Mouse (Mus musculus): ENCODE results near the gene Selenbp2. TPM values are rescaled to one million over a fixed set of nuclear protein-coding genes. Genes with fewer than 3 reads are reported as not detected.
"Not testable (repeated sequence)": the region's sequence is repeated elsewhere in the genome, so short reads cannot be mapped to it uniquely, and the experiment has no call there.

Selenbp2 gene
- polyA plus RNA-seq, 1 experiment from 2014 or later: not detected

DNA sequence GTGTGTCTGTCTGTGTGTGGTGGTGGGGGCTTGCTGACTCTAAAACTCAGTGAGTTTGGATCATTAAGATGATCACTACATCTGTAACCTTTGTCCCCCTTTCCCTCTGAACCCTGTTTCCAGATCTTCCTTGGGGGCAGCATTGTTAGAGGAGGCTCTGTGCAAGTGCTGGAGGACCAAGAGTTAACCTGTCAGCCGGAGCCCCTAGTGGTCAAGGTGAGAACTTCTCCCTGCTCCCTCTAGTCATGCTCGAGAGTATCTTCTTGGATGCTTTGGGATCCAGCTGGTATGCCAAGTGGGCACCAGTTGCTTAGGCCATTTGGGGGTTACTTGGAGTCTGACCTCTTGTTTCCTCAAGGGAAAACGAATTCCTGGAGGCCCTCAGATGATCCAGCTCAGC lies 10.0 kb downstream of the Selenbp2 start:
- H3K9me3 ChIP-seq (ENCODE audit: control insufficient read depth, low read length); H3K27me3 ChIP-seq (ENCODE audit: control insufficient read depth, insufficient read depth, low read length); H3K4me3 ChIP-seq (ENCODE audit: low read depth, low read length); H3K9ac ChIP-seq (ENCODE audit: low read length); H3K27ac ChIP-seq (ENCODE audit: low read depth, low read length); H3K4me2 ChIP-seq; ATAC-seq (ENCODE audit: low FRiP score); H3K4me1 ChIP-seq (ENCODE audit: control insufficient read depth, insufficient read depth, low read length); DNase-seq (ENCODE audit: low spot score, missing footprints); H3K36me3 ChIP-seq (ENCODE audit: control insufficient read depth, insufficient read depth, low read length): not testable (repeated sequence)
- WGBS: 25% methylated on average over 3 of the region's 3 CpGs

DNA sequence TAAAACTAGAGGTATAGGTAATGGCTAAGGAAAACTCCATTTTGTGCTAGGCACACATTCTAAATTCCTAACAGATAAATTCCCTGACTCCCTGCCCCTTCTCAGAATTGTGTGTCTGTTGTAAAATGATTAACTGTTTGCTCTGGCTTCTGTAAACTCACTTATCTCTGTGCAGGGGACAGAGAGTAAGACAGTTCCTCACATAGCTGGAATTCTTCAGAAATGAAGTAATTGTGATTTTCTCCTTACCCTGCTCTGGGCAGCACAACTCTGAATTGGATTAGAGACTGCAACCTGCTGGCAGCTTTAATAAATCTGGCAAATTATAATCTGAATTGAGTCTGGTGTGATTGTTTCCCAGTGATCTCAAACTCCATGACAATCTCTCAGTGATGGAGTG lies 17.2 kb downstream of the Selenbp2 start:
- not testable (repeated sequence) for H3K36me3 ChIP-seq (ENCODE audit: control insufficient read depth, insufficient read depth, low read length); H3K4me3 ChIP-seq (ENCODE audit: low read depth, low read length); ATAC-seq (ENCODE audit: low FRiP score); H3K9ac ChIP-seq (ENCODE audit: low read length); DNase-seq (ENCODE audit: low spot score, missing footprints); H3K4me2 ChIP-seq; H3K4me1 ChIP-seq (ENCODE audit: control insufficient read depth, insufficient read depth, low read length); H3K9me3 ChIP-seq (ENCODE audit: control insufficient read depth, low read length); H3K27ac ChIP-seq (ENCODE audit: low read depth, low read length); H3K27me3 ChIP-seq (ENCODE audit: control insufficient read depth, insufficient read depth, low read length)

DNA sequence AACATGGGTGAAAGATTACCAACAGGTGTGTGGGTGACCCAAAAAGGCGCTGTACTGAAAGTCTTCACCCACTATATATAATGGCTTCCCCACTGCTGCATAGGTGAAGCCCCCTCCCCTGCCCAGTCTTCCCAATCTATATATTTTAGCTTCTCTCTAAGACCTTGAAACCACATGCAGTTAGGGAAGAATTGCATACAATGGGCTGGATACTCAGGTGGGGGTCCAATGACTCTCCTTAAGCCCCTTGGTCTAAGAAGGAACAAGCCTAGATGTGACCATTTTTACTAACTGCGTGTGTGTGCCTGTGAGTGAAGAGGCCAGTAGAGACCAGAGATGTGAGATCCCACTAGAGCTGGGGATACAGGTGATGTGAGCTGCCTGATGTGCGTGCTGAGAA lies 20.1 kb downstream of the Selenbp2 start:
- H3K4me2 ChIP-seq; H3K36me3 ChIP-seq (ENCODE audit: control insufficient read depth, insufficient read depth, low read length); DNase-seq (ENCODE audit: low spot score, missing footprints); H3K27me3 ChIP-seq (ENCODE audit: control insufficient read depth, insufficient read depth, low read length); ATAC-seq (ENCODE audit: low FRiP score); H3K4me3 ChIP-seq (ENCODE audit: low read depth, low read length); H3K9me3 ChIP-seq (ENCODE audit: control insufficient read depth, low read length); H3K4me1 ChIP-seq (ENCODE audit: control insufficient read depth, insufficient read depth, low read length); H3K27ac ChIP-seq (ENCODE audit: low read depth, low read length); H3K9ac ChIP-seq (ENCODE audit: low read length): not testable (repeated sequence)
- WGBS: 85% methylated on average over 3 of the region's 3 CpGs

DNA sequence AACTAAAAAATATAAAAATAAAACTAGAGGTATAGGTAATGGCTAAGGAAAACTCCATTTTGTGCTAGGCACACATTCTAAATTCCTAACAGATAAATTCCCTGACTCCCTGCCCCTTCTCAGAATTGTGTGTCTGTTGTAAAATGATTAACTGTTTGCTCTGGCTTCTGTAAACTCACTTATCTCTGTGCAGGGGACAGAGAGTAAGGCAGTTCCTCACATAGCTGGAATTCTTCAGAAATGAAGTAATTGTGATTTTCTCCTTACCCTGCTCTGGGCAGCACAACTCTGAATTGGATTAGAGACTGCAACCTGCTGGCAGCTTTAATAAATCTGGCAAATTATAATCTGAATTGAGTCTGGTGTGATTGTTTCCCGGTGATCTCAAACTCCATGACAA lies 24.9 kb downstream of the Selenbp2 start:
- H3K9ac ChIP-seq (ENCODE audit: low read length); H3K27me3 ChIP-seq (ENCODE audit: control insufficient read depth, insufficient read depth, low read length); H3K4me3 ChIP-seq (ENCODE audit: low read depth, low read length); DNase-seq (ENCODE audit: low spot score, missing footprints); H3K4me1 ChIP-seq (ENCODE audit: control insufficient read depth, insufficient read depth, low read length); H3K36me3 ChIP-seq (ENCODE audit: control insufficient read depth, insufficient read depth, low read length); H3K27ac ChIP-seq (ENCODE audit: low read depth, low read length); H3K4me2 ChIP-seq; H3K9me3 ChIP-seq (ENCODE audit: control insufficient read depth, low read length); ATAC-seq (ENCODE audit: low FRiP score): not testable (repeated sequence)
- 33% methylated on average over 1 of the region's 1 CpGs for WGBS

DNA sequence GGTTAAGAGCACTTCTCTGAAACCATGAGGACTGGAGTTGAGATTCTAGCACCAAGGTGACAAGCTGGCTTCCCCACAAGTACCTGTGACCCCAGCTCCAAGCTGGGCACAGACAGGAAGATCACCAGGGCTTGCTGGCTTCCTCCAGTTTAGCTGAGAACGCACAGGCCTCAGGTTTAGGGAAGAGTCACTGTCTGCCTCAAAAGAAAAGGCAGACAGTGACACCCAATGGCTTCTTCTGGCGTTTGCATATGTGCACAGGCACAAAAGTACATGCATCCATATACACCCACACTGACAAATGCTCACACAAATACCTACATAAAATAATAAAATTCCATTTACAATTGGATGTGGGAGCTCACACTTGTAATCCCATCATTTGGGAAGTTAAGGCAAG lies 30.3 kb downstream of the Selenbp2 start:
- not testable (repeated sequence) for H3K9ac ChIP-seq (ENCODE audit: low read length); ATAC-seq (ENCODE audit: low FRiP score); H3K27ac ChIP-seq (ENCODE audit: low read depth, low read length); H3K36me3 ChIP-seq (ENCODE audit: control insufficient read depth, insufficient read depth, low read length); H3K4me3 ChIP-seq (ENCODE audit: low read depth, low read length); H3K4me1 ChIP-seq (ENCODE audit: control insufficient read depth, insufficient read depth, low read length); H3K4me2 ChIP-seq; DNase-seq (ENCODE audit: low spot score, missing footprints); H3K9me3 ChIP-seq (ENCODE audit: control insufficient read depth, low read length); H3K27me3 ChIP-seq (ENCODE audit: control insufficient read depth, insufficient read depth, low read length)
- WGBS: 38% methylated on average over 2 of the region's 2 CpGs

DNA sequence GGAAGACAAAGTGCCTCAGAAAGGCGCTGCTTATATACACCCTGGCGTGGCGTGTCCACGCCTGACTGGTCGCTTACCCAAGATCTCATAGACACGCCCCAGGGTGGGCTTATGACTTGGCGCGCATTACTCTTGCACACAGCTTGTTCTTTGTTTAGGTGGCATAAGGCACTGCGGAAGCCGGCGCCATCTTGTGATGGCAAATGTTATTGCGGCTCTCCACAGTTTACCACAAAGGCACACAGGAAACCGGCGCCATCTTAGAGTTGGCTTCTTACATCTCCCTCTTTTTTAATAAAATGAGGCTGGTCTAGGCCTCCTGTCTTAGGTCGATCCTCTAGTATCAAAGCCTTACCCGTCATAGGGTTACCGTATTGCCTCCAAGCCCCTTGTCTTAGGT lies 52.3 kb downstream of the Selenbp2 start:
- ATAC-seq (ENCODE audit: low FRiP score) (no peak), DNase-seq (ENCODE audit: low spot score, missing footprints) (peak; percentile 75)
- H3K9ac ChIP-seq (ENCODE audit: low read length): no peak overlapping the region
- WGBS: 94% methylated on average over 17 of the region's 17 CpGs
- no peak overlapping the region for H3K4me2 ChIP-seq
- no peak overlapping the region for H3K27ac ChIP-seq (ENCODE audit: low read depth, low read length)
- H3K4me1 ChIP-seq (ENCODE audit: control insufficient read depth, insufficient read depth, low read length): no peaks in the 10 kb centered on the region
- no peaks in the 10 kb centered on the region for H3K27me3 ChIP-seq (ENCODE audit: control insufficient read depth, insufficient read depth, low read length)
- H3K9me3 ChIP-seq (ENCODE audit: control insufficient read depth, low read length): no peaks in the 10 kb centered on the region
- no peak overlapping the region for H3K4me3 ChIP-seq (ENCODE audit: low read depth, low read length)
- no peaks in the 10 kb centered on the region for H3K36me3 ChIP-seq (ENCODE audit: control insufficient read depth, insufficient read depth, low read length)

Other genes starting within 250 kb of the Selenbp2 start
- gene Oaz3, start 249.6 kb upstream of the Selenbp2 start, polyA plus RNA-seq (2014; fragmentation: Nextera tagmentation; extraction: Ambion mirVana): 0.12 TPM in 1 of 2 replicates, not detected in the other
- 150 and 154 TPM in 2 replicates for gene Celf3, start 215.3 kb upstream of the Selenbp2 start, polyA plus RNA-seq (2014; fragmentation: Nextera tagmentation; extraction: Ambion mirVana)
- 15.3 TPM in 2 replicates for gene Riiad1, start 213.2 kb upstream of the Selenbp2 start, polyA plus RNA-seq (2014; fragmentation: Nextera tagmentation; extraction: Ambion mirVana)
- gene Snx27, start 110.8 kb upstream of the Selenbp2 start, polyA plus RNA-seq (2014; fragmentation: Nextera tagmentation; extraction: Ambion mirVana): 39.4 and 43.0 TPM in 2 replicates
- gene Gm10972, start 50.4 kb upstream of the Selenbp2 start, polyA plus RNA-seq (2014; fragmentation: Nextera tagmentation; extraction: Ambion mirVana): not detected in 2 replicates
- 4.2 and 4.5 TPM in 2 replicates for gene Tuft1, start 34.7 kb upstream of the Selenbp2 start, polyA plus RNA-seq (2014; fragmentation: Nextera tagmentation; extraction: Ambion mirVana)
- 2.3 and 2.9 TPM in 2 replicates for gene Cgn, start 92.9 kb downstream of the Selenbp2 start, polyA plus RNA-seq (2014; fragmentation: Nextera tagmentation; extraction: Ambion mirVana)
- gene Pogz, start 144.0 kb downstream of the Selenbp2 start, polyA plus RNA-seq (2014; fragmentation: Nextera tagmentation; extraction: Ambion mirVana): 24.1 and 24.2 TPM in 2 replicates
- gene Psmb4, start 193.4 kb downstream of the Selenbp2 start, polyA plus RNA-seq (2014; fragmentation: Nextera tagmentation; extraction: Ambion mirVana): 339 and 371 TPM in 2 replicates
- 3.6 and 4.7 TPM in 2 replicates for gene Selenbp1, start 239.5 kb downstream of the Selenbp2 start, polyA plus RNA-seq (2014; fragmentation: Nextera tagmentation; extraction: Ambion mirVana)

Data from midbrain, embryonic 11.5 days (tissue).